11 mouse cellular contexts compared by ENCODE assay signal in genomic region chr6:38355862-38356261, GRCm38 (mm10). TPM values are rescaled to one million over a fixed set of nuclear protein-coding genes. Genes with fewer than 3 reads are reported as not detected.
DNase-seq lines count a peak whose midpoint lies in the region; ATAC-seq and TF ChIP-seq lines count a peak whose summit lies in the region.
"Had no signal": no experiment of that assay in that cellular context is flagged by ENCODE, and none has a peak within 500 bp of the region (broad histone marks: within the 10 kb centered on the region; RNA-seq: fewer than 3 reads in every experiment).

No protein-coding gene starts in this region.

- H3K4me1 ChIP-seq in heart, postnatal 0 days (ENCODE audit: control insufficient read depth, insufficient read depth): peaks cover 15% of the 10 kb centered on the region
- peaks cover 3 to 32% of the 10 kb centered on the region in 2 experiments; a peak in 3 of 4 replicates for H3K4me1 ChIP-seq in CH12.LX (ENCODE audit: control insufficient read depth in 1 of 2, insufficient read depth in 2 of 2)
- peaks cover 55% of the 10 kb centered on the region for H3K4me1 ChIP-seq in G1E (ENCODE audit: insufficient read depth, low read depth, low read length)
- peaks cover 70% of the 10 kb centered on the region for H3K4me1 ChIP-seq in liver, embryonic 12.5 days

- dilution Hi-C loops in CH12.LX (cut with MboI; ENCODE audit: extremely low pct_ligation_motif_present, extremely low pct_unique_long_range_greater_than_20kb, low sequenced_read_pairs): no loop called here

- WGBS in heart, postnatal 0 days: 46% methylated on average over 7 of the region's 7 CpGs
- WGBS in liver, embryonic 12.5 days (ENCODE audit: insufficient replicate concordance): 44% methylated on average over 7 of the region's 7 CpGs

- ATAC-seq in heart, postnatal 0 days (ENCODE audit: insufficient read depth, low read depth): no peak
- ATAC-seq in G1E (ENCODE audit: extremely low read depth, insufficient number of reproducible peaks, low FRiP score, poor library complexity, severe bottlenecking): no peak
- ATAC-seq in liver, embryonic 12.5 days: no peak
- ATAC-seq: inflammation-experienced regulatory T-cells, adult 6 months had no signal

- no peaks in the 10 kb centered on the region for H3K9me3 ChIP-seq in heart, postnatal 0 days (replicated peaks; ENCODE audit: control insufficient read depth, low read length)
- H3K9me3 ChIP-seq in CH12.LX (replicated peaks; ENCODE audit: low read length) (no peaks in the 10 kb centered on the region), G1E (replicated peaks) (no peaks in the 10 kb centered on the region)
- no peaks in the 10 kb centered on the region for H3K9me3 ChIP-seq in liver, embryonic 12.5 days (replicated peaks)

- H3K9ac ChIP-seq in heart, postnatal 0 days (replicated peaks; ENCODE audit: low read depth, low read length): no peak overlapping the region
- H3K9ac ChIP-seq in CH12.LX (ENCODE audit: insufficient read depth, low read depth): peak overlapping the region; percentile 95
- peak overlapping the region; percentile 99 for H3K9ac ChIP-seq in liver, embryonic 12.5 days

- TF ChIP-seq RAD21 in CH12.LX (IDR thresholded peaks at IDR 0.05; ENCODE audit: low read depth, low read length): no peak

- TF ChIP-seq EP300 in heart, postnatal 0 days (IDR thresholded peaks at IDR 0.05; ENCODE audit: low read depth): no peak
- TF ChIP-seq EP300 in CH12.LX (IDR thresholded peaks at IDR 0.05; ENCODE audit: low read length): no peak

- no peak overlapping the region for H3K4me3 ChIP-seq in heart, postnatal 0 days (ENCODE audit: low read depth, low read length)
- H3K4me3 ChIP-seq in CH12.LX (replicated peaks in 1 of 3; ENCODE audit: low read depth in 2 of 3, low read length in 2 of 3, poor library complexity in 1 of 3): no peak overlapping the region
- peak overlapping the region; percentile 97; the same call in 1 of the 2 replicates for H3K4me3 ChIP-seq in G1E (ENCODE audit: low read depth, low read length)
- H3K4me3 ChIP-seq in liver, embryonic 12.5 days: no peak overlapping the region

- H3K79me2 ChIP-seq in CH12.LX (replicated peaks; ENCODE audit: control insufficient read depth, extremely low read depth, insufficient read depth, poor library complexity, severe bottlenecking): peaks cover 27% of the 10 kb centered on the region

- intact Hi-C loops in heart, postnatal 14 days (cut with DNase I): loop anchor here (2.0 kb wide), 1 partner anchor 77 kb away; the partner anchor contains the start of gene Ubn2

- H3K27me3 ChIP-seq in heart, postnatal 0 days (ENCODE audit: control insufficient read depth, insufficient read depth, low read length): peaks cover 15% of the 10 kb centered on the region; the same call in 1 of the 2 replicates
- no peaks in the 10 kb centered on the region for H3K27me3 ChIP-seq in CH12.LX (replicated peaks)
- no peaks in the 10 kb centered on the region for H3K27me3 ChIP-seq in G1E (ENCODE audit: insufficient read depth, low read length)
- H3K27me3 ChIP-seq in liver, embryonic 12.5 days (replicated peaks): no peaks in the 10 kb centered on the region

- TF ChIP-seq POLR2A in CH12.LX (IDR thresholded peaks at IDR 0.05; ENCODE audit: low read depth, low read length): no peak

- in situ Hi-C loops in CH12.LX (cut with MboI; ENCODE audit: low pct_ligation_motif_present, low pct_unique_long_range_greater_than_20kb, low sequenced_read_pairs): no loop called here

- DNase-seq in heart, postnatal 0 days (ENCODE audit: low spot score): no peak
- no peak for DNase-seq in heart, postnatal 14 days
- no peak for DNase-seq in CH12.LX (ENCODE audit: extremely low read depth)
- DNase-seq in G1E (ENCODE audit: low spot score): no peak
- DNase-seq in ovary, adult 18-20 months (ENCODE audit: low spot score): no peak
- DNase-seq in frontal cortex, postnatal 10 days (ENCODE audit: low spot score in 2 of 2): no peak
- DNase-seq: cerebellum, adult 2 months; gastrocnemius, postnatal 14 days; right cerebral cortex, postnatal 4 days had no signal

- H3K27ac ChIP-seq in heart, postnatal 0 days (ENCODE audit: low read depth): no peak overlapping the region
- H3K27ac ChIP-seq in CH12.LX (ENCODE audit: insufficient read depth, low read depth): no peak overlapping the region
- peak overlapping the region; percentile 99 for H3K27ac ChIP-seq in liver, embryonic 12.5 days

- no peaks in the 10 kb centered on the region for H3K36me3 ChIP-seq in heart, postnatal 0 days (replicated peaks; ENCODE audit: control insufficient read depth, insufficient read depth, low read length)
- H3K36me3 ChIP-seq in CH12.LX (replicated peaks in 1 of 2; ENCODE audit: control insufficient read depth in 1 of 2, insufficient read depth in 1 of 2, low read length in 1 of 2) (peaks cover 0 to 4% of the 10 kb centered on the region in 2 experiments), G1E (replicated peaks) (peaks cover 14% of the 10 kb centered on the region)
- peaks cover 17% of the 10 kb centered on the region for H3K36me3 ChIP-seq in liver, embryonic 12.5 days

- peak overlapping the region; percentile 78; the same call in 1 of the 2 replicates for H3K4me2 ChIP-seq in heart, postnatal 0 days (ENCODE audit: low read depth, low read length)
- H3K4me2 ChIP-seq in CH12.LX (ENCODE audit: insufficient read depth, low read depth, poor library complexity, severe bottlenecking): peak overlapping the region; percentile 99
- peak overlapping the region; percentile 88 for H3K4me2 ChIP-seq in liver, embryonic 12.5 days

- no peak for TF ChIP-seq CTCF in heart, postnatal 0 days (IDR thresholded peaks at IDR 0.05; ENCODE audit: low read depth)
- no peak for TF ChIP-seq CTCF in CH12.LX (conservative IDR thresholded peaks at IDR 0.05 in 1 of 2, IDR thresholded peaks at IDR 0.05 in 1 of 2; ENCODE audit: low read depth in 2 of 2, low read length in 2 of 2)
- no peak for TF ChIP-seq CTCF in G1E (IDR thresholded peaks at IDR 0.05; ENCODE audit: low read depth, low read length)

TF ChIP-seq in CH12.LX, 34 proteins besides CTCF, POLR2A, EP300 and RAD21:
- TF ChIP-seq ZMIZ1 (IDR thresholded peaks at IDR 0.05; ENCODE audit: low read depth, low read length): no peak
- TF ChIP-seq USF1 (IDR thresholded peaks at IDR 0.05; ENCODE audit: low read depth, low read length): no peak
- TF ChIP-seq ELF1 (IDR thresholded peaks at IDR 0.05; ENCODE audit: low read depth, low read length): no peak
- TF ChIP-seq IRF4 (IDR thresholded peaks at IDR 0.05; ENCODE audit: low read depth, low read length): no peak
- TF ChIP-seq USF2 (conservative IDR thresholded peaks at IDR 0.05; ENCODE audit: low read depth, low read length): no peak
- no peak for TF ChIP-seq CHD1 (IDR thresholded peaks at IDR 0.05; ENCODE audit: low read depth, low read length)
- TF ChIP-seq MAX (IDR thresholded peaks at IDR 0.05; ENCODE audit: low read length): no peak
- no peak for TF ChIP-seq NRF1 (IDR thresholded peaks at IDR 0.05; ENCODE audit: low read depth, low read length)
- TF ChIP-seq MAFK (IDR thresholded peaks at IDR 0.05; ENCODE audit: insufficient replicate concordance, low read length): no peak
- no peak for TF ChIP-seq MXI1 (IDR thresholded peaks at IDR 0.05; ENCODE audit: low read depth, low read length)
- no peak for TF ChIP-seq MEF2A (IDR thresholded peaks at IDR 0.05; ENCODE audit: borderline replicate concordance, low read depth, low read length)
- no peak for TF ChIP-seq MAZ (IDR thresholded peaks at IDR 0.05; ENCODE audit: low read depth, low read length)
- no peak for TF ChIP-seq CHD2 (IDR thresholded peaks at IDR 0.05; ENCODE audit: low read length)
- TF ChIP-seq JUND (conservative IDR thresholded peaks at IDR 0.05; ENCODE audit: low read depth, low read length): no peak
- TF ChIP-seq TBP (conservative IDR thresholded peaks at IDR 0.05; ENCODE audit: low read depth, low read length): no peak

RNA-seq across cellular contexts. Expression of gene Zc3hav1, which starts 1.5 kb away (rescaled TPM):
- total RNA-seq in heart, postnatal 0 days (2014; rRNA removed; ENCODE audit: low replicate concordance): 19.2 and 28.9 TPM in 2 replicates
- polyA plus RNA-seq in heart, postnatal 0 days (2015; fragmentation: Nextera tagmentation; extraction: Ambion mirVana): 8.2 and 9.1 TPM in 2 replicates
- total RNA-seq in heart, postnatal 14 days (2021): 10 to 100 TPM; 16.9 to 18.8 TPM
- total RNA-seq in CH12.LX (2012; rRNA removed) (67.2 and 68.7 TPM in 2 replicates), CH12.LX (2014; rRNA removed) (49.8 and 51.8 TPM in 2 replicates), G1E (2014; fragmentation: Nextera tagmentation) (210 and 217 TPM in 2 replicates), G1E (2017) (107 and 112 TPM in 2 replicates)
- polyA plus RNA-seq in CH12.LX (2012; ENCODE audit: insufficient read length, low read depth) (50.1 and 58.1 TPM in 2 replicates), G1E (2012) (44.0 and 45.8 TPM in 2 replicates)
- polyA plus RNA-seq in liver, embryonic 12.5 days (2016; fragmentation: Nextera tagmentation; extraction: Ambion mirVana): 29.6 and 30.6 TPM in 2 replicates

RNA-seq across cellular contexts. Expression of gene Ttc26, which starts 25.4 kb away (rescaled TPM):
- total RNA-seq in heart, postnatal 0 days (2014; rRNA removed; ENCODE audit: low replicate concordance): 1.5 and 2.3 TPM in 2 replicates
- 1.00 and 1.0 TPM in 2 replicates for polyA plus RNA-seq in heart, postnatal 0 days (2015; fragmentation: Nextera tagmentation; extraction: Ambion mirVana)
- total RNA-seq in heart, postnatal 14 days (2021): 1 to 10 TPM; 2.6 to 3.7 TPM
- 1.4 and 1.7 TPM in 2 replicates for total RNA-seq in CH12.LX (2012; rRNA removed)
- total RNA-seq in CH12.LX (2014; rRNA removed): 1.8 TPM in 2 replicates
- 2.3 TPM in 2 replicates for polyA plus RNA-seq in CH12.LX (2012; ENCODE audit: insufficient read length, low read depth)
- total RNA-seq in G1E (2014; fragmentation: Nextera tagmentation): 6.1 and 6.5 TPM in 2 replicates
- 2.7 and 5.9 TPM in 2 replicates for total RNA-seq in G1E (2017)
- polyA plus RNA-seq in G1E (2012): 0.31 and 0.89 TPM in 2 replicates
- 1.5 and 1.6 TPM in 2 replicates for polyA plus RNA-seq in liver, embryonic 12.5 days (2016; fragmentation: Nextera tagmentation; extraction: Ambion mirVana)

RNA-seq across cellular contexts. Expression of gene Zc3hav1l, which starts 56.8 kb away (rescaled TPM):
- total RNA-seq in heart, postnatal 0 days (2014; rRNA removed; ENCODE audit: low replicate concordance): 4.7 and 7.3 TPM in 2 replicates
- polyA plus RNA-seq in heart, postnatal 0 days (2015; fragmentation: Nextera tagmentation; extraction: Ambion mirVana): 2.2 TPM in 2 replicates
- total RNA-seq in heart, postnatal 14 days (2021): 1 to 10 TPM; 3.4 to 3.8 TPM
- total RNA-seq in CH12.LX (2012; rRNA removed): 2.3 and 3.1 TPM in 2 replicates
- total RNA-seq in CH12.LX (2014; rRNA removed): 2.8 and 2.9 TPM in 2 replicates
- polyA plus RNA-seq in CH12.LX (2012; ENCODE audit: insufficient read length, low read depth): 5.1 and 6.3 TPM in 2 replicates
- 28.5 and 30.6 TPM in 2 replicates for total RNA-seq in G1E (2014; fragmentation: Nextera tagmentation)
- total RNA-seq in G1E (2017): 4.5 and 5.6 TPM in 2 replicates
- 7.3 and 7.5 TPM in 2 replicates for polyA plus RNA-seq in G1E (2012)
- polyA plus RNA-seq in liver, embryonic 12.5 days (2016; fragmentation: Nextera tagmentation; extraction: Ambion mirVana): 3.9 and 4.0 TPM in 2 replicates
